Mouse (Mus musculus): ENCODE measurements around the gene Cept1. TPM values are rescaled to one million over a fixed set of nuclear protein-coding genes. Genes with fewer than 3 reads are reported as not detected.

The Cept1 gene
- polyA plus RNA-seq, 1 experiment from 2014 or later, result 35.8 TPM

DNA sequence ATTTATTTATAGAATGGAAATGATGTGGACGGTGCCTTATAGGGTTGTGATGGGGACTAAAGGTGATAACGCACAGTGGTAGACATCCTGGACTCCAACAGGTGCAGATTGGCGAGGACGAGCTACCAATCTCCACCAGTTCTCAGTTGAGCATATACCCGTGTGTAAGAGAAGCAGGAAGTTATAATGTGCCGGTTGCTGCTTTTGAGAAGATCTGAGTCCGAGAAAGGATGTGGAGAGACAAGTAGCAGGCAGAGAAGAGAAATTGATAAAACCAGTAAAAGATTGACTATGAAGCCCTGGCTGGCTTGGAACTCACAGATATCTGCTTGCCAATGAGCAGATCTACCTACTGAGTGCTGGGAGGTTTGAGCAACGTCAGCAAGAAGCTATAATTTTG is 54.4 kb downstream of the Cept1 start:
- Histone ChIP-seq H3K27ac (no peak overlapping the region), H3K4me1 (no peaks in the 10 kb centered on the region), H3K4me2 (no peak overlapping the region), H3K36me3 (ENCODE audit: poor library complexity, severe bottlenecking) (no peaks in the 10 kb centered on the region), H3K4me3 (no peak overlapping the region), H3K27me3 (no peaks in the 10 kb centered on the region), H3K9me3 (replicated peaks) (no peaks in the 10 kb centered on the region), H3K9ac (no peak overlapping the region)
- ATAC-seq, result no peak
- 89% methylated on average over 8 of the region's 8 CpGs for WGBS

DNA sequence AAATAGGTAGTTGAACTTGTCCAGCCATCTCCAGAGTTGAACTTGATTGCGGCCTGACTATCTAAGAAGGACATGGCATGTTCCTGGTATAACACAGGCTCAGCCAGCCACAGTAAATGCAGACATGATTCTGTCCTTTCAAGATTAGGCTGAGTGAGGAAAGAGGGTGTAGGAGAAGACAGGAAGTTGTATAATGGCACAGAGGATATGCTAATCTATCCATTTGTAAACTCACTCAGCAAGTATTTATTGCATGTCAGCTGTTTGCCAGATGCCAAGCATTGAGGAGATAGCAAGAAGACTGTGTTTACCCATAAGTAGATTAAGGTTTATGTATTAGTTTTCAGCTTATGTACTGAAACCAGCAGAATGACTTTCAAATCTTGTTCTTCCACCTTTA is 54.9 kb downstream of the Cept1 start:
- no peak overlapping the region for H3K27ac ChIP-seq
- H3K9me3 ChIP-seq (replicated peaks), result no peaks in the 10 kb centered on the region
- no peak for ATAC-seq
- no peak overlapping the region for H3K9ac ChIP-seq
- H3K4me3 ChIP-seq, result no peak overlapping the region
- H3K4me2 ChIP-seq, result no peak overlapping the region
- no peaks in the 10 kb centered on the region for H3K27me3 ChIP-seq
- whole genome bisulfite sequencing, result 97% methylated on average over 1 of the region's 1 CpGs
- no peaks in the 10 kb centered on the region for H3K36me3 ChIP-seq (ENCODE audit: poor library complexity, severe bottlenecking)
- no peaks in the 10 kb centered on the region for H3K4me1 ChIP-seq

DNA sequence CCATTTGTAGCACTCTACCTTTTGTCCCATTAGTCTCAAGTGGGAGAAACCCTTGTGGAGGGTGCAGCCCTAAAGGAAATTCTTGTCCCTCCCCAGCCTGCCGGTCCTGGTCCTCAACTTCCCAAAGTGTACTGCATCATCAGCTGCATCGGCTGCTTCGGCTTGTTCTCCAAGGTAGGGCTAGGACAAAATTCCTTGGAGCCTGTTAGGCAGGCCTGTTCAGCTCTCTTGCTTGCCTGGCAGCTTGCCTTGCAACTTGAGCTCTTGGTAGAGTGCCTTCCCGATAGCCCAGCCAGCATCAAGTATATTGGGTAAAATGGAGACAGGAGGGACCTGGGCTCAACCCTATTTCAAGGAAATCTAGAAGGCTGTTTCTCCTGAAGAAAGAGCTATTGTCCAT is 57.4 kb downstream of the Cept1 start:
- Histone ChIP-seq H3K4me3 (no peak overlapping the region), H3K27ac (no peak overlapping the region), H3K27me3 (no peaks in the 10 kb centered on the region), H3K4me1 (no peaks in the 10 kb centered on the region), H3K9me3 (replicated peaks) (no peaks in the 10 kb centered on the region), H3K36me3 (ENCODE audit: poor library complexity, severe bottlenecking) (no peaks in the 10 kb centered on the region), H3K4me2 (no peak overlapping the region), H3K9ac (no peak overlapping the region)
- no peak for ATAC-seq
- WGBS, result 95% methylated on average over 4 of the region's 4 CpGs

DNA sequence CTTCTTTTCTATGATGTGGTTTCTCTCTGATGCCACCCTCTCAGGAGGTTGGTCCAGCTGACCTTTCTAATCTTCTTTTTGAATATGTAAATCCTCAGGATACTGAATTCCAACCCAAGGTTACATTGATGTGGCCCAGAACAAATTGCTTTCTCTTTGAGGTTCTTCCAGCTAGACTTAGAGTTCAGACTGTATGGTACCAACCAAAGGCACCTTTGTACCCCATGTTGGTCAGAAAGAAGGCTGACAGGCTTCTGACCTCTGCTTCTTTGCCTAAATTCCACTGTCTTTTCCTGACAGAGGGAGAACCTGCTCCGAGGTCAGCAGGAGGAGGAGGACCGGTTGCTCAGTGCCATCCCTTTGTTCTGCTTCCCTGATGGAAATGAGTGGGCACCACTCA is 60.1 kb downstream of the Cept1 start:
- Histone ChIP-seq H3K27ac (no peak overlapping the region), H3K4me1 (0 out of 2 replicates have a peak, but pooled peaks cover 5% of the 10 kb centered on the region), H3K4me2 (no peak overlapping the region), H3K9me3 (replicated peaks) (no peaks in the 10 kb centered on the region), H3K9ac (no peak overlapping the region), H3K36me3 (ENCODE audit: poor library complexity, severe bottlenecking) (no peaks in the 10 kb centered on the region), H3K27me3 (0 out of 2 replicates have a peak, but pooled peaks cover 3% of the 10 kb centered on the region), H3K4me3 (no peak overlapping the region)
- WGBS, result 89% methylated on average over 2 of the region's 2 CpGs
- ATAC-seq, result no peak

- Histone ChIP-seq H3K27me3 (peaks cover 11% of the 10 kb centered on the region; the same call in 1 of the 2 replicates), H3K4me1 (0 out of 2 replicates have a peak, but pooled peaks cover 7% of the 10 kb centered on the region), H3K9me3 (replicated peaks) (no peaks in the 10 kb centered on the region), H3K4me2 (no peak overlapping the region), H3K27ac (no peak overlapping the region), H3K36me3 (ENCODE audit: poor library complexity, severe bottlenecking) (no peaks in the 10 kb centered on the region), H3K4me3 (no peak overlapping the region), H3K9ac (no peak overlapping the region)
- 84% methylated on average over 5 of the region's 5 CpGs for WGBS
- no peak for ATAC-seq
Observed at GRCm38 (mm10) chr3:106485810-106486209, 61.8 kb downstream of the Cept1 start.

- 86% methylated on average over 3 of the region's 3 CpGs for WGBS
- Histone ChIP-seq H3K9ac (no peak overlapping the region), H3K4me1 (0 out of 2 replicates have a peak, but pooled peaks cover 7% of the 10 kb centered on the region), H3K4me3 (no peak overlapping the region), H3K27ac (no peak overlapping the region), H3K27me3 (peaks cover 11% of the 10 kb centered on the region; the same call in 1 of the 2 replicates), H3K36me3 (ENCODE audit: poor library complexity, severe bottlenecking) (no peaks in the 10 kb centered on the region), H3K4me2 (no peak overlapping the region), H3K9me3 (replicated peaks) (no peaks in the 10 kb centered on the region)
- no peak for ATAC-seq
Observed at GRCm38 (mm10) chr3:106484861-106485260, 62.7 kb downstream of the Cept1 start.

GRCm38 (mm10) chr3:106483796-106484405 is 63.7 kb downstream of the Cept1 start:
- WGBS, result 74% methylated on average over 4 of the region's 4 CpGs
- H3K27ac ChIP-seq, result no peak overlapping the region
- no peak for ATAC-seq

DNA sequence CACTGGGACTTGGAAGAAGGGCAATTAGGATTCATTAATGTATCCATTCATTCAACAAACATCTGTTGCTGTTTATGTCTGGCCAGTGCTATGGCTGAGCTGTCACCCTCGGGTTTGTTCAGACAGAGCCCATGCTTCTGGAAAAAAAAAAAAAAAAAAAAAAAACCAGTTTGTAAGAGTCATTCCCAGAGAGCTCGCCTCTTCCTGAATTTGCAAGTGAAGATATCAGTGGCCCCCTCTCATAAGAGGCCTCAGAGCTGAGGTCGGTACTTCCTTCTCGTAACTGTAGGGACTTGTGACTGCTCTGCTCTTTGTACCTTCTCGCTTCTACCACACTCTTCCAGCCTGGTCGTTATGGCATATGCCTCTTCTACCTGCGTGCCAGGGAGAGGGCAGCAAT is 64.3 kb downstream of the Cept1 start:
- 73% methylated on average over 7 of the region's 7 CpGs for WGBS
- 0 out of 2 replicates have a peak, but pooled peaks cover 7% of the 10 kb centered on the region for H3K4me1 ChIP-seq
- ATAC-seq, result no peak

More at GRCm38 (mm10) chr3:106483796-106484405, 63.7 kb downstream of the Cept1 start:
- H3K9me3 ChIP-seq (replicated peaks), result no peaks in the 10 kb centered on the region
- no peak overlapping the region for H3K9ac ChIP-seq
- H3K36me3 ChIP-seq (ENCODE audit: poor library complexity, severe bottlenecking), result no peaks in the 10 kb centered on the region
- no peak overlapping the region for H3K4me2 ChIP-seq
- peaks cover 11% of the 10 kb centered on the region; the same call in 1 of the 2 replicates for H3K27me3 ChIP-seq
- H3K4me1 ChIP-seq, result 0 out of 2 replicates have a peak, but pooled peaks cover 7% of the 10 kb centered on the region
- no peak overlapping the region for H3K4me3 ChIP-seq

DNA sequence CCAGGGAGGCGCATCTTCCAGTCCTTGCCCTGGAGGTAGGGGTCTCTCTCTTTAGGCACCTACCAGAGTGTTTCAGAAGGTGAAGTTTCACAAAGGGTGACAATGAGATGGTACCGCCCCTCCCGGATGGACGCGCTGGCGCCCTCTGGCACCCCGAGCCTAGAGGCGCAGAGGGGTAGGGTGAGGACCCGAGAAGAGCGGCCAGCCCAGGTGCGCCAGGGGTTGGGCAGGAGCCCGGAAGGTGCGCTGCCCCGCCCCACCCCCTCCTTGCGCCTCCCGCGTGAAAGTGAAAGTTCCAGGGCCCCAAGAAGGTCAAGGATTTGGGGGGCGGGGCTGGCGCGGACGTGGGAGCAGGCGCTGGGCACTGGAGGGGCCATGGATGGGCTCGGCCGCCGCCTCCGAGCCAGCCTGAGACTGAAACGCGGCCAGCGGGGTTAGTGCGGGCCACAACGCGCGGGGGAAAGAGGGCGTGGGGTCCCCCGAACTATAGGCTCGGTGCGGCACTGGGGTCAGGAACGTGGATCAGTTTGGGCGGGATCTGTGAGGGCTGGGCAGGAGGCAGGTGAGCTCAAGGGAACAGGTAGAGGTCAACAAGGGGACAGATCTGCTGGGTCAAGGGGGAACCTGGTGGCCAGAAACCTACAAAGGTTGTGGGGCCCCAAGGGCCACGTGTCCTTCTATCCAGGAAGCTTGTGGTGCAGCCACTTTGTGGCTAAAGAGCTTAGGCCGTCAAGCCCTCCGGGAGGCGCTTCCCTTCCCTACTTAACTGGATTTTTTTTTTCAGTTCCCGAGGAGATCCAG is 65.1 kb downstream of the Cept1 start, which contains the start of gene Dennd2d:
Dennd2d (plus strand) TSS at position 125 of the 801 bp plus-strand sequence.
- 2% methylated on average over 38 of the region's 44 CpGs for WGBS

More for the DNA sequence above, 64.3 kb downstream of the Cept1 start:
- no peaks in the 10 kb centered on the region for H3K9me3 ChIP-seq (replicated peaks)
- no peak overlapping the region for H3K9ac ChIP-seq
- H3K4me2 ChIP-seq, result 0 out of 2 replicates have a peak overlapping the region, but pooled peaks have one; percentile 70
- H3K4me3 ChIP-seq, result no peak overlapping the region
- peaks cover 11% of the 10 kb centered on the region; the same call in 1 of the 2 replicates for H3K27me3 ChIP-seq
- H3K36me3 ChIP-seq (ENCODE audit: poor library complexity, severe bottlenecking), result no peaks in the 10 kb centered on the region
- H3K27ac ChIP-seq, result no peak overlapping the region

GRCm38 (mm10) chr3:106476863-106477262 is 70.7 kb downstream of the Cept1 start:
- no peaks in the 10 kb centered on the region for H3K9me3 ChIP-seq (replicated peaks)
- no peak overlapping the region for H3K4me3 ChIP-seq
- H3K4me1 ChIP-seq, result no peaks in the 10 kb centered on the region
- peaks cover 5% of the 10 kb centered on the region; the same call in 1 of the 2 replicates for H3K27me3 ChIP-seq
- no peaks in the 10 kb centered on the region for H3K36me3 ChIP-seq (ENCODE audit: poor library complexity, severe bottlenecking)
- H3K4me2 ChIP-seq, result no peak overlapping the region
- no peak for ATAC-seq
- no peak overlapping the region for H3K27ac ChIP-seq
- 89% methylated on average over 1 of the region's 1 CpGs for WGBS
- H3K9ac ChIP-seq, result no peak overlapping the region

More for the DNA sequence above, 65.1 kb downstream of the Cept1 start, which contains the start of gene Dennd2d:
- ATAC-seq, result peak; percentile 83
- Histone ChIP-seq H3K27ac (no peak within 1 kb of the TSS), H3K9me3 (replicated peaks) (no peaks in the 10 kb centered on the region), H3K36me3 (ENCODE audit: poor library complexity, severe bottlenecking) (no peaks in the 10 kb centered on the region), H3K4me2 (peak within 1 kb of the TSS; percentile 70), H3K4me1 (0 out of 2 replicates have a peak, but pooled peaks cover 7% of the 10 kb centered on the region), H3K4me3 (peak within 1 kb of the TSS; percentile 44), H3K9ac (peak within 1 kb of the TSS; percentile 62), H3K27me3 (peaks cover 11% of the 10 kb centered on the region; the same call in 1 of the 2 replicates)

DNA sequence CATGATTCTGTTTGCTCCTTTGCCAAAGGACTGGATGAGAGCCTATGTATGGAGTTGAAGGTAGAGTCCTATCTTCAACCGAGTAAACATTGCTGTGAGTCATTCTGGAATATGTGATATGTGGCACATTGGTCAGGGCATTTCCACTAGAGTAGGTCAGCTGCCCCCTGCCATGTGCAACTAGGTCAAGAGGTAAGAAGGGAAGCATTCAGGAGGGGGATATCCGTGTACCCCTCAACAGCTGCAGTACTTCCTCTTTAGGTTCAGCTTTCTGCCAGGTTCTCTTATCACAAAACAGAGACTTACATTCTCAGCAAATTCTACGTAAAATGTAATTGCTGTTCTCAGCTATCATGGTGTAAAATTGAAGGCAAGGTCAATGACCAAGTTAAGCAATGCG is 73.4 kb downstream of the Cept1 start:
- Histone ChIP-seq H3K27me3 (no peaks in the 10 kb centered on the region), H3K27ac (no peak overlapping the region), H3K9me3 (replicated peaks) (no peaks in the 10 kb centered on the region), H3K36me3 (ENCODE audit: poor library complexity, severe bottlenecking) (no peaks in the 10 kb centered on the region), H3K4me2 (no peak overlapping the region), H3K4me3 (no peak overlapping the region), H3K9ac (no peak overlapping the region), H3K4me1 (no peaks in the 10 kb centered on the region)
- ATAC-seq, result no peak
- WGBS, result 94% methylated on average over 4 of the region's 4 CpGs

DNA sequence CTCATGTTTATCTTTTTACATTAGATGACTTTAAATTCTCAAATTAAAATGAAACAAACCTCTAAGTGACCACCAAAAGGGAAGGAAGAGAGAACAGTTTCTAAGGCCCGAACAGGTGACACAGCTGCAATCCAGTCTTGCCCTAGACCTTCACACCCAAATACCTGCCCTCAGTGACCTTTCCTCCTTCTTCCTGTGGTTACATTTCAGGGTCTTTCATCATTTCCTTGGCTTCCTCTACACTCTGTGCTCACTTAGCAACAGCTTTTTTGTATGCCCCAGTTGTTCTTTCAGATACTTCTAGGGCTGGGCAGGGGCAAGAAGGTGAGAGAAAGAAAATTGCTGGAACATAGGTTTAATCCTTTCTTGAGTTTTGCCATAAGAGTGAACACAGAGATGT is 82.9 kb downstream of the Cept1 start:
- Histone ChIP-seq H3K9ac (no peak overlapping the region), H3K4me2 (no peak overlapping the region), H3K27ac (no peak overlapping the region), H3K27me3 (no peaks in the 10 kb centered on the region), H3K9me3 (replicated peaks) (no peaks in the 10 kb centered on the region), H3K4me1 (no peaks in the 10 kb centered on the region), H3K4me3 (no peak overlapping the region), H3K36me3 (ENCODE audit: poor library complexity, severe bottlenecking) (no peaks in the 10 kb centered on the region)
- ATAC-seq, result no peak
- WGBS, result 91% methylated on average over 1 of the region's 1 CpGs
